Mouse (Mus musculus): Measurements from ENCODE around the gene Gm38431. TPM values are rescaled to one million over a fixed set of nuclear protein-coding genes. Genes with fewer than 3 reads are reported as not detected.
A peak's percentile ranks its signal among the peaks of the same experiment; 100 is the strongest.

Gene Gm38431
- total RNA-seq (2015; ENCODE audit: low replicate concordance), result 19.4 and 20.9 TPM in 2 replicates
- 1.8 and 3.6 TPM in 2 replicates for total RNA-seq (2017; ENCODE audit: low replicate concordance)

DNA sequence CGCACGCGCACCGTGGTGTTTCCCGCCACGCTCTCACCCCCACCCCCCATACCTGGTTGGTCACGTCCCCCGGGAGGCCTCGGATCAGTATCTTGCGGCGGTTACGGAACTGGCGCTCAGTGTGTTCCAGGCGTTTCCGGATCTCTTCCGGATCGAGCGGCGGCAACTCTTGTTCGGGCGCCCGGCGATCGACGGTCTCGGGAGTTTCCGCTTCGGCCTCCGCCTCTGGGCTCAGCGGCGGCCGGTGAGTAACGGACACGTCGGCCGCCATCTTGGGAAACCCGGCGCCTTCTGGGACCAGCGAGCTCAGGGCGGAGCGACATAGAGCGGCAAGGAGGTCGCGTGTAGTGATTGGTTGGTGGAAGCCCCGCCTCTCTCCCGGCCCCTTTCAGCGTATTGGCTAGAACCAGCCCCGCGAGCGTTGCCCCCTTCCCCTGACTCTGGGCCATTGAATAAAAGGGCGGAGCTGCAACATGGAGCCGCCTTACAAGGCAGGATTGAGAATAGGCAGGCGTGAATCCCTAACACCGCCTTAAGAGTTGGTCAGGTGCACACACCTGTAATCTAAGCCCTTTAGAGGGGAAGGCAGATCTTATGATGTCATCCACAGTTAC is at the start of gene Gm38431, which contains the start of gene Raver1:
TSS of gene Gm38431 (minus strand) at position 291 of the 614 bp plus-strand sequence.
TSS of gene Raver1 (minus strand) at position 302 of the 614 bp plus-strand sequence.
- peak; percentile 96 for ATAC-seq (replicated peaks; ENCODE audit: low FRiP score, poor library complexity, severe bottlenecking)

DNA sequence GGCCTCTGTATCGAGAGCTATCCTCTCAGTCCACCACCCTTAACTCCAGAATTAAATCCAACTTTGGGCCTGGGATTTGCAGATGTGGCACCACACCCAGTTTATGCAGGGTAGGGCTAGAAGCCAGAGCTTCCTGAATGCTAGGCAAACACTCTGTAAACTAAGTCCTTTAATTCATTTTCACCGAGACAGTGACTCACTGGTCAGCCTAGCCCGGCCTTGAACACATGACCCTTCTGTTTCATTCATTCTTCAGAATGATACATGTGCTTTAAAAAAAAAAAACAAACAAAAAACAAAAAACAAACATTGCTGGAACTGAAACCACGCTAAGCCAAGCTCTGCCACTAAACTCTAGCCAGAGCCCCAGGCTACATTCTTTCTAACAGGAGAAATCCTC is 46.6 kb upstream of the Gm38431 start:
- no peak for ATAC-seq (replicated peaks; ENCODE audit: low FRiP score, poor library complexity, severe bottlenecking)

DNA sequence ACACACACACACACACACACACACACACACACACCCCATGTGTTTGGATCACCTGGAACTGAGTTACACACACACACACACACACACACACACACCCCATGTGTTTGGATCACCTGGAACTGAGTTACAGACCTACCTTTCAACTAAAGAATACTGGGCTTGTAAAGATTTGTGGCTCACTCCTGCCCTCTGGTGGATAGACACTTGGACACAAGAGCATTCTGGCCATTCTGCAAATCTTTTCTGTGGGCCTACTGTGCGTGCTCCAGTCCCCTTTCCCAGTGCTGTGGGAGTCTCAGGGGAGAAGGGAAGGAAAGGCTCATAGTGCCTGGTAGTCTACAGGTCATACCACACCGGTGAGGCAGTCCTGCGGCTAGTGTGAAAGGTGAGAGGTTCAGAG is 45.4 kb upstream of the Gm38431 start:
- peak; percentile 77 for ATAC-seq (replicated peaks; ENCODE audit: low FRiP score, poor library complexity, severe bottlenecking)

DNA sequence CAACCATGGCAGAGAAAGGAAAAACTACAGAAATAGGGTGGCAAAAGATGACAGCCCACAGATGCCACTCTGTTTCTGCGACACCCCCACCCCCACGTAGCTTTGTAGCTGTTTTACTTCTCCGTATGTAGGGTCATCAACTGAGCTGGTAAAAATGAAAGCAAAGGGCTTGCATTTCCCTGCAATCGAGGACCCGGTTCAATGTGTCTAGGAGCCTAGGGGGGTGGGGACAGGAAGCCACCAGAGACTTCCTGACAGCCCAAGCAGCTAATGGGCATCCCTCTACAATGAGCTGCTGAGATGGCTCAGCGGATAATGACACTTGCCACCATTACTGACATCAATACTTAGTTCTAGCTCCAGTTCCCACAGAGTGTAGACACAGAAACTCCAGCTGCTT is 44.6 kb upstream of the Gm38431 start:
- no peak for ATAC-seq (replicated peaks; ENCODE audit: low FRiP score, poor library complexity, severe bottlenecking)

GRCm38 (mm10) chr9:21135941-21136381 is 44.2 kb upstream of the Gm38431 start:
- no peak for ATAC-seq (replicated peaks; ENCODE audit: low FRiP score, poor library complexity, severe bottlenecking)

- no peak for ATAC-seq (replicated peaks; ENCODE audit: low FRiP score, poor library complexity, severe bottlenecking)
These were observed 43.6 kb upstream of the Gm38431 start for GRCm38 (mm10) chr9:21135329-21135890.

DNA sequence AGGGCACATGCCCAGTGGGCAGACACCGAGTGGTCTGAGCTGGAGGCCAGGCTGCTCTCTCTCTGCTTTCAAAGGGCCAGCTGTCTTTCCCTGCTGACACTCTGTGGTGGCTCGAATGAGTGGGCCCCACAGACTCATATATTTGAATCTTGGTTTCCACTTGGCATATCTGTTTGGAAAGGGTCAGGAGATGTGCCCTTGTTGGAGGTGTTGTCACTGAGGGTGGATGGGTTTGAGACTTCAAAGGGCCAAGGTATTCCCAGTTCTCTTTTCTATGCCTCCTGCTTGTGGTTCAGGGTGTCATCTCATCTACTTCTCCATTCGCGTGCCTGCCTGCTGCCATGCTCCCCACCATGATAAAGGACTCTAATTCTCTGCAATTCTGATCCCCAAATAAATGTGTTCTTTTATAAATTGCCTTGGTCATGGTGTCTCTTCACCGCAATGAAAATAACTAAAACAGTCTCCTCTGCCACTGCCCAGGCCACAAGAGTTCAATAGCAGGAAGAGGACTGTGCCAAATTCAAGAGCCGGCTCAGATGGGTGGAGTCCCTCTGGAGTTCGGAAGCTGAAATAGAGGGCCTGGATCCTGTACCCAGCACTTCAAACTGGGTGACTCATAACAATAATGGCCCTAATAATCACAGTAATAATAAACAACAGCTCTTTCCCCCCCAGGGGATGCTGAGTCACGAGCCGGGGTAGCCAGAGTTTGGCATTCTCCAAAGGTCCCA is 43.0 kb upstream of the Gm38431 start:
- no peak for ATAC-seq (replicated peaks; ENCODE audit: low FRiP score, poor library complexity, severe bottlenecking)

DNA sequence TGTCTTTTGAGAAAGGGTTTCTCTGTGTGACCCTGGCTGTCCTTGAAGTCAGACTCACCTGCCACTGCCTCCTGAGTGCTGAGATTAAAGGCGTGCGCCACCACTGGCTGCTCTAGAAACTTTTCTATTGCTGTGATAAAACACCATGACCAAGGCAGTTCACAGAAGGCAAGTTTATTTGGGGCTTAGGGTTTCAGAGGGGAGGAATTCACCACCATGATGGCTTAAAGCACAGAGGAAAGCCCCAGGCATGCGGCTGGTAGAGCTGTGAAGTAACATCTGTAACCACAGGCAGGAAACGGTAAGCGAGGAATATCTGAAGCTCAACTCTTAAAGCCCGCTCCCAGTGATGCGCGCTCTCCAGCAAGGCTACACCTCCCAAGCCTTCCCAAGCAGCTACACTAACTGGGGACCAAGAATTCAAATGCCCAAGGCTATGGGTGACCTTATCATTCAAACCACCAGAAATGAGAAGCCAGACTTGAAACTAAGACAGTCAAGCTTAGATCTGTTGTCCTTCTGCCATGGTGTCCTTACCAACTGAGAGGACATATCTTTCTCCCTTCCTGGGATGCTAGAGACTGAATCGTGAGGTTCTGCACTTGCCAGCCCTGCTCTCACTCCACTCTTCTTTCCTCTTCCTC is 41.4 kb upstream of the Gm38431 start:
- ATAC-seq (replicated peaks; ENCODE audit: low FRiP score, poor library complexity, severe bottlenecking), result no peak

DNA sequence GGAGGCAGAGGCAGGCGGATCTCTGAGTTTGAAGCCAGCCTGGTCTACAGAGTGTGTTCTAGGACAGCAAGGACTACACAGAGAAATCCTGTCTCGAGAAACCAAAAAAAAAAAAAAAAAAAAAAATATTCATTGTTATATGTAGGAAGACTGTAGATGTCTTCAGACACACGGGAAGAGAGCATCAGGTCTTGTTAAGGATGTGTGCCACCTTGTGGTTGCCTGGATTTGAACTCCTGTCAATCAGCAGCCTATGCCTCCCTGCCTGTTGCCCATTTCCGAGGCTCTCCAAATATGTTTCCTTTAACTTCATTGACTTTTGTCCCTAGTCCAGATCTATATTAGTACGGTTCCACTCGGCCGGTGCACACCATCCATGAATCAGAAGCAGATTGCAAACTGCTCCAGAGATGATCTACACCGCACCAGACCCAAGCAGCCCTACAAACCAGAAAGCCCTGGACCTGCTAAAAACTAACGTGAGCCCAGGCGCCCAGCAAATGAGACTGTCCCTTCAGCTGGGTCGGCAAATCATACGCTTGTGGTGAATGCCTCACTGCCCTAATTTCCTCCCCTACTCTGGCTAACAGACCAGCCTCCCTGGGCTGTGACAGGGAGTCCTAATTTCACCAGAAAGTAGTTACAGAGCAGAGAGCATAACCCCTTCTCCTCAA is 40.4 kb upstream of the Gm38431 start:
- no peak for ATAC-seq (replicated peaks; ENCODE audit: low FRiP score, poor library complexity, severe bottlenecking)

- peak; percentile 94 for ATAC-seq (replicated peaks; ENCODE audit: low FRiP score, poor library complexity, severe bottlenecking)
These were observed 39.5 kb upstream of the Gm38431 start, which contains the start of gene Tyk2 for GRCm38 (mm10) chr9:21131059-21131956. Gene Tyk2, minus strand, starts transcription at chr9:21131243.

DNA sequence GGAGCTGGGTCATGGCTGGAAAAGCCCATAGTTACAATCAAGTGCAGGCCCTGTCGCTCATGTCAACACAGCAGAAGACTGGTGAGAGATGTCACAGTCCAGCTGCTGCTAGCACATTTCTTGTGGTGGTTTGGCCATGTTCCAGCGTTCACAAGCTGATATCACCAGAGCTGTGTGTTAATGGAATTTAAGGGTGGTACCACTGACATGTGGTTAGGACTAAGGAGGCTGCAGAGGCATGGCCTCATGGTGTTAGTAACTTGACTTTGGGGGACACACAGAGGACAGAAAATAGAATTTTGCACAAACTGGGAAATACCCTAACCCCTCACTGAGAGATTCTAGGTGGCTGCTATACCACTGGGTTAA is 34.4 kb upstream of the Gm38431 start:
- ATAC-seq (replicated peaks; ENCODE audit: low FRiP score, poor library complexity, severe bottlenecking), result 0 out of 2 replicates have a peak, but pooled peaks have one; percentile 18

GRCm38 (mm10) chr9:21125502-21126258 is 33.9 kb upstream of the Gm38431 start:
- ATAC-seq (replicated peaks; ENCODE audit: low FRiP score, poor library complexity, severe bottlenecking), result no peak

- no peak for ATAC-seq (replicated peaks; ENCODE audit: low FRiP score, poor library complexity, severe bottlenecking)
These were observed 33.0 kb upstream of the Gm38431 start for GRCm38 (mm10) chr9:21124837-21125236.

GRCm38 (mm10) chr9:21121483-21121882 is 29.7 kb upstream of the Gm38431 start:
- ATAC-seq (replicated peaks; ENCODE audit: low FRiP score, poor library complexity, severe bottlenecking), result 0 out of 2 replicates have a peak, but pooled peaks have one; percentile 16

DNA sequence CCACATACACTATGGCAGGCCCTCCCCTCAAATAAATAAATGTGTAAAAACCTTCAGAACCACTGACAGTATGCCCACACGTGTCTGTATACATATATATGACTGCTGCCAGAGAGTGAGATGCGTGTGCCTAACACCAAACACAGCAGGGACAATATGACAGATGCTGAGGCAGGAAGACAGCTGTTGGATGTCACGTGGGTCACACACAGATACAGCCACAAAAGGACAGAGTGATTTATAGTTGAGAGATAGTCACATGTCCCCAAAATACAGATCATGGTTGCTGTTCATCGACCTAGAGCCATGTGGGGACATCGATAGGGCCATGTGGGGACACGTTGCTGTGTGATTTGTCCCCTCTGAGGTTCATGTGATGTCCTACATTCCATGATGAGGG is 25.3 kb upstream of the Gm38431 start:
- ATAC-seq (replicated peaks; ENCODE audit: low FRiP score, poor library complexity, severe bottlenecking), result no peak

GRCm38 (mm10) chr9:21115105-21115504 is 23.3 kb upstream of the Gm38431 start:
- no peak for ATAC-seq (replicated peaks; ENCODE audit: low FRiP score, poor library complexity, severe bottlenecking)

- no peak for ATAC-seq (replicated peaks; ENCODE audit: low FRiP score, poor library complexity, severe bottlenecking)
These were observed 22.4 kb upstream of the Gm38431 start for GRCm38 (mm10) chr9:21114190-21114589.

DNA sequence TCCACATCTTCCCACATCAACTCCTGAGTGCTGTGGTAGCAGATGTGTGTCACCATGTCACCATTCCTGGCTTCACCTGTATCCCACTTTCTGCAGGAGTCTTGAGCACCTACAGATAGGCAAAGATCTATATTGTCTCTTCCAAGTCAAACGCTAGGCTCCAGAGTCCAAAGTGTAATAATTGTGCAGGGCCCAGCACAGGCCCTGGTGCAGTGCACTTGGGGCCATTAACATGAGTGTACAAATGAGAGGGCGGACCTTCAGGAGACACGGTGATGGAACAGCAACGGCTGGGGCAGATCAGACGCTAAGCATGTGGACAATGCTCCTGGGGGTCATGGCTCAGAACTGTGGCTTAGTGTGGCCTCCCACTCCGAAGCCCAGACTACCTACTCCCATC is 22.0 kb upstream of the Gm38431 start:
- ATAC-seq (replicated peaks; ENCODE audit: low FRiP score, poor library complexity, severe bottlenecking), result no peak
